Mouse (Mus musculus) C2C12 (cell line): ENCODE data around the gene Upp2. TPM values are rescaled to one million over a fixed set of nuclear protein-coding genes. Genes with fewer than 3 reads are reported as not detected.

Source experiments
- H3K27me3 ChIP-seq: one replicate; pipeline ENCODE4 v1.6.1; 2011; ENCODE audit not compliant: control insufficient read depth, insufficient read depth, insufficient read length
- H3K36me3 ChIP-seq: one replicate; pipeline ENCODE4 v1.6.1; 2011; ENCODE audit not compliant: control insufficient read depth, insufficient read depth
- H3K4me3 ChIP-seq: one replicate; pipeline ENCODE4 v1.5.1; 2011; ENCODE audit warnings: mild to moderate bottlenecking, control low read depth; ENCODE audit not compliant: poor library complexity, insufficient read depth, severe bottlenecking
- H3K79me2 ChIP-seq: one replicate; pipeline ENCODE4 v1.6.1; 2011; ENCODE audit not compliant: control insufficient read depth, insufficient read depth
- H3K79me3 ChIP-seq: one replicate; pipeline ENCODE4 v1.6.1; 2011; ENCODE audit warnings: low read depth, control low read depth
- H3ac ChIP-seq: one replicate; pipeline ENCODE3; 2011; ENCODE audit warnings: low read depth; ENCODE audit not compliant: control insufficient read depth, insufficient read length
- CEBPB ChIP-seq: IDR thresholded peaks from one replicate; pipeline ENCODE4 v1.6.1; 2011; ENCODE audit warnings: low read depth, mild to moderate bottlenecking, control low read depth, moderate library complexity
- CTCF ChIP-seq: IDR thresholded peaks from one replicate; pipeline ENCODE4 v1.5.1; 2011; ENCODE audit not compliant: control insufficient read depth, insufficient read depth, insufficient read length
- FOSL1 ChIP-seq: IDR thresholded peaks from one replicate; pipeline ENCODE4 v1.8.0; 2011; ENCODE audit warnings: mild to moderate bottlenecking, low read length; ENCODE audit not compliant: poor library complexity, insufficient read depth, severe bottlenecking
- MAX ChIP-seq: IDR thresholded peaks from one replicate; pipeline ENCODE4 v1.6.1; 2011; ENCODE audit warnings: mild to moderate bottlenecking, control low read depth
- MYOD1 ChIP-seq: IDR thresholded peaks from one replicate; pipeline ENCODE4 v1.6.1; 2011; ENCODE audit warnings: low read depth; ENCODE audit not compliant: control insufficient read depth, insufficient read length
- MYOG ChIP-seq: IDR thresholded peaks from one replicate; pipeline ENCODE4 v1.6.1; 2011; ENCODE audit not compliant: control insufficient read depth, insufficient read length; ENCODE audit errors: extremely low read depth
- USF1 ChIP-seq: IDR thresholded peaks from one replicate; pipeline ENCODE4 v1.6.1; 2011; ENCODE audit warnings: low read depth, mild to moderate bottlenecking, control low read depth, moderate library complexity
- polyA plus RNA-seq: library from polyadenylated mRNA; unstranded; fragments of >200 nt; fragmentation: generic; extraction: Trizol; gene quantifications from one replicate; pipeline ENCODE4 v1.2.1, GENCODE M21; 2012; ENCODE audit warnings: missing spikeins

Upp2 gene
- polyA plus RNA-seq, 1 experiment = 7.3 TPM

GRCm38 (mm10) chr2:58717898-58718297, 150.8 kb downstream of the Upp2 start:
- Histone ChIP-seq H3ac (no peak overlapping the region), H3K79me2 (no peaks in the 10 kb centered on the region), H3K36me3 (no peaks in the 10 kb centered on the region), H3K79me3 (no peaks in the 10 kb centered on the region), H3K27me3 (no peaks in the 10 kb centered on the region), H3K4me3 (no peak overlapping the region)
- TF ChIP-seq MYOD1 (no peak), CTCF (no peak), USF1 (no peak), FOSL1 (no peak), CEBPB (no peak), MYOG (no peak), MAX (no peak)

- H3K36me3 ChIP-seq = no peaks in the 10 kb centered on the region
- H3K79me2 ChIP-seq = no peaks in the 10 kb centered on the region
- H3K4me3 ChIP-seq = no peak overlapping the region
- H3K79me3 ChIP-seq = no peaks in the 10 kb centered on the region
- H3ac ChIP-seq = no peak overlapping the region
- no peaks in the 10 kb centered on the region for H3K27me3 ChIP-seq
- no peak for TF ChIP-seq MYOG
- TF ChIP-seq MYOD1 = no peak
These were observed 170.2 kb downstream of the Upp2 start for GRCm38 (mm10) chr2:58737192-58737820.

- H3K36me3 ChIP-seq = no peaks in the 10 kb centered on the region
- H3K79me3 ChIP-seq = no peaks in the 10 kb centered on the region
- no peak overlapping the region for H3K4me3 ChIP-seq
- no peak overlapping the region for H3ac ChIP-seq
- H3K79me2 ChIP-seq = no peaks in the 10 kb centered on the region
- no peak for TF ChIP-seq MAX
- TF ChIP-seq FOSL1 = no peak
- TF ChIP-seq MYOD1 = no peak
- TF ChIP-seq USF1 = no peak
- no peak for TF ChIP-seq MYOG
- no peaks in the 10 kb centered on the region for H3K27me3 ChIP-seq
These were observed 174.1 kb downstream of the Upp2 start for GRCm38 (mm10) chr2:58741213-58741612.

GRCm38 (mm10) chr2:58742026-58742425, 174.9 kb downstream of the Upp2 start:
- TF ChIP-seq USF1 (no peak), MYOG (no peak), FOSL1 (no peak), MYOD1 (no peak), MAX (no peak), CEBPB (no peak), CTCF (no peak)
- no peak overlapping the region for H3ac ChIP-seq
- H3K36me3 ChIP-seq = no peaks in the 10 kb centered on the region

GRCm38 (mm10) chr2:58743446-58743845, 176.3 kb downstream of the Upp2 start:
- TF ChIP-seq CEBPB (no peak), MYOD1 (no peak), MAX (no peak), FOSL1 (no peak), USF1 (no peak), MYOG (no peak), CTCF (no peak)
- Histone ChIP-seq H3K79me3 (no peaks in the 10 kb centered on the region), H3K4me3 (no peak overlapping the region), H3K27me3 (no peaks in the 10 kb centered on the region), H3ac (no peak overlapping the region), H3K36me3 (no peaks in the 10 kb centered on the region), H3K79me2 (no peaks in the 10 kb centered on the region)

More at GRCm38 (mm10) chr2:58742026-58742425, 174.9 kb downstream of the Upp2 start:
- Histone ChIP-seq H3K27me3 (no peaks in the 10 kb centered on the region), H3K4me3 (no peak overlapping the region), H3K79me2 (no peaks in the 10 kb centered on the region), H3K79me3 (no peaks in the 10 kb centered on the region)

- H3K36me3 ChIP-seq = no peaks in the 10 kb centered on the region
- no peaks in the 10 kb centered on the region for H3K79me2 ChIP-seq
- H3ac ChIP-seq = no peak overlapping the region
- H3K79me3 ChIP-seq = no peaks in the 10 kb centered on the region
- no peak overlapping the region for H3K4me3 ChIP-seq
- H3K27me3 ChIP-seq = no peaks in the 10 kb centered on the region
- no peak for TF ChIP-seq CTCF
- no peak for TF ChIP-seq MAX
These were observed 180.6 kb downstream of the Upp2 start for GRCm38 (mm10) chr2:58747483-58748229.
